23 mouse cellular contexts compared by ENCODE assay signal in the genomic region with DNA sequence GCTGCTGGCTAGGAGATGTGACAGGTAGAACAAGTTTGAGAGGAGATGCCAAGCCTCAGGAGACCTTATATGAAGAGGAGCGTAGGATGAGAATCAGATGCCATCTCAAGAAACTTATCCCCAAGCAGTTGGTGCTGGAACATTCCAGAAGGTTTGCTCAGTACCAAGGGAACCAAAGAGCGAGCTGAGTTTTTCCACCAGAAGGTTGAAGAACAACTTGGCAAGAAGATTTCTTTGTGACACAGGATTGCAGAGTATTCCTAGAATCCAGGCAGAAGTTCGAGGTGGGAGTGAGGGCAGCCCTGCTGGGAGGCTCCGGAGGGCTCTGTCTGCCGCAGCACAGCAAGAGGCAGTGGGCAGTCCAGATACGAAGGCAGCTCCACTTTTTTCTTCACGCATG. TPM values are rescaled to one million over a fixed set of nuclear protein-coding genes. Genes with fewer than 3 reads are reported as not detected.
DNase-seq lines count a peak whose midpoint lies in the region; ATAC-seq lines count a peak whose summit lies in the region.
"Had no signal": no experiment of that assay in that cellular context is flagged by ENCODE, and none has a peak within 500 bp of the region (broad histone marks: within the 10 kb centered on the region; RNA-seq: fewer than 3 reads in every experiment).

No protein-coding gene starts in this region.

- no peak for DNase-seq in frontal cortex, postnatal 25 days (ENCODE audit: low spot score in 2 of 2)
- DNase-seq in layer of hippocampus, adult 9-11 months, result peak; percentile 79
- DNase-seq in layer of hippocampus, postnatal 25 days (ENCODE audit: extremely low spot score in 1 of 2, low spot score in 1 of 2), result no peak
- DNase-seq in Muller cell, postnatal 12 days (ENCODE audit: inconsistent ontology term), result peak; percentile 70
- DNase-seq in left cerebral cortex, adult 9 months (ENCODE audit: low spot score in 2 of 2), result peak; percentile 47 to 67
- no peak for DNase-seq in midbrain, embryonic 14.5 days
- DNase-seq in gastrocnemius, postnatal 4 days (ENCODE audit: low spot score in 2 of 2), result no peak
- DNase-seq: adrenal gland, postnatal 14 days; B cell, adult 2 months; gastrocnemius, adult 2 months; gastrocnemius, postnatal 25 days; heart, adult 11 months; heart, postnatal 10 days; heart, postnatal 4 days had no signal

- H3K27me3 ChIP-seq in midbrain, embryonic 14.5 days (ENCODE audit: control insufficient read depth, insufficient read depth, low read length), result no peaks in the 10 kb centered on the region
- H3K27me3 ChIP-seq: embryonic facial prominence, embryonic 12.5 days; forebrain, embryonic 15.5 days; hindbrain, embryonic 12.5 days; Patski had no signal

- no peak overlapping the region for H3K9ac ChIP-seq in midbrain, embryonic 14.5 days (replicated peaks; ENCODE audit: low read length)
- H3K9ac ChIP-seq: embryonic facial prominence, embryonic 12.5 days; forebrain, embryonic 15.5 days; hindbrain, embryonic 12.5 days had no signal

- no peak overlapping the region for H3K4me2 ChIP-seq in midbrain, embryonic 14.5 days (ENCODE audit: low read length)
- H3K4me2 ChIP-seq: embryonic facial prominence, embryonic 12.5 days; forebrain, embryonic 15.5 days; hindbrain, embryonic 12.5 days had no signal

- no peak overlapping the region for H3K27ac ChIP-seq in midbrain, embryonic 14.5 days (replicated peaks; ENCODE audit: low read depth, low read length)
- H3K27ac ChIP-seq: embryonic facial prominence, embryonic 12.5 days; forebrain, embryonic 15.5 days; heart, embryonic 10.5 days; hindbrain, embryonic 12.5 days; hindbrain, postnatal 0 days had no signal

- no peak overlapping the region for H3K4me3 ChIP-seq in midbrain, embryonic 14.5 days (replicated peaks; ENCODE audit: low read depth, low read length)
- H3K4me3 ChIP-seq: embryonic facial prominence, embryonic 12.5 days; forebrain, embryonic 15.5 days; gastrocnemius, adult 2 months; heart, embryonic 10.5 days; hindbrain, embryonic 12.5 days had no signal

- peak; percentile 25; the same call in 1 of the 2 replicates for ATAC-seq in frontal cortex, adult (ENCODE audit: low TSS enrichment)
- no peak for ATAC-seq in midbrain, embryonic 14.5 days (ENCODE audit: low FRiP score, low TSS enrichment)
- ATAC-seq: activated CD4-positive, CD25-positive, alpha-beta regulatory T cell, adult 4 months; forebrain, embryonic 15.5 days; Patski had no signal

- H3K36me3 ChIP-seq in midbrain, embryonic 14.5 days (ENCODE audit: control insufficient read depth, insufficient read depth, low read length), result peaks cover 64% of the 10 kb centered on the region
- H3K36me3 ChIP-seq: embryonic facial prominence, embryonic 12.5 days; heart, embryonic 10.5 days had no signal

- WGBS in midbrain, embryonic 14.5 days, result 80% methylated on average over 7 of the region's 7 CpGs

- no peaks in the 10 kb centered on the region for H3K9me3 ChIP-seq in midbrain, embryonic 14.5 days (ENCODE audit: control insufficient read depth, low read length)
- H3K9me3 ChIP-seq: embryonic facial prominence, embryonic 12.5 days; forebrain, embryonic 15.5 days; heart, embryonic 10.5 days; hindbrain, embryonic 12.5 days had no signal

- peaks cover 14% of the 10 kb centered on the region for H3K4me1 ChIP-seq in midbrain, embryonic 14.5 days (ENCODE audit: control insufficient read depth, insufficient read depth, low read length)
- H3K4me1 ChIP-seq: embryonic facial prominence, embryonic 12.5 days had no signal

RNA-seq across cellular contexts. Expression of a gene that starts 21.4 kb away (rescaled TPM):
- total RNA-seq in layer of hippocampus, postnatal 25 days (2021), result 100 to 1,000 TPM; 117 to 124 TPM
- polyA plus RNA-seq in midbrain, embryonic 14.5 days (2014; fragmentation: Nextera tagmentation; extraction: Ambion mirVana), result 62.7 and 67.1 TPM in 2 replicates
- total RNA-seq in gastrocnemius, postnatal 4 days (2021), result 10 to 100 TPM; 13.7 to 13.9 TPM
- total RNA-seq: MEL had no signal
- polyA plus RNA-seq: activated CD4-positive, CD25-positive, alpha-beta regulatory T cell, adult 4 months had no signal

Comparison
In these comparisons a context has a peak if more than half of its experiments do, and no peak if none do; other contexts are left out.
1. DNase-seq: peak in layer of hippocampus, adult 9-11 months (single experiment), Muller cell, postnatal 12 days (single experiment) and left cerebral cortex, adult 9 months (2 of 2); none in frontal cortex, postnatal 25 days (0 of 2), layer of hippocampus, postnatal 25 days (0 of 2), midbrain, embryonic 14.5 days (single experiment) and gastrocnemius, postnatal 4 days (0 of 2).
2. RNA of a gene that starts 21.4 kb away (total RNA-seq): 117 to 124 TPM in layer of hippocampus, postnatal 25 days; 13.7 to 13.9 TPM in gastrocnemius, postnatal 4 days; every median in the first group is over 4 times any median in the second.